Mouse (Mus musculus) mature B cell (primary cell): ENCODE measurements around the gene Dyrk3.

ENCODE experiments used
- in situ Hi-C: fragments of 300-500 bp; cut with MboI; formaldehyde crosslinking; loops from 2 replicates; pipeline ENCODE4 v1.14.3; 2019

The Dyrk3 gene

DNA sequence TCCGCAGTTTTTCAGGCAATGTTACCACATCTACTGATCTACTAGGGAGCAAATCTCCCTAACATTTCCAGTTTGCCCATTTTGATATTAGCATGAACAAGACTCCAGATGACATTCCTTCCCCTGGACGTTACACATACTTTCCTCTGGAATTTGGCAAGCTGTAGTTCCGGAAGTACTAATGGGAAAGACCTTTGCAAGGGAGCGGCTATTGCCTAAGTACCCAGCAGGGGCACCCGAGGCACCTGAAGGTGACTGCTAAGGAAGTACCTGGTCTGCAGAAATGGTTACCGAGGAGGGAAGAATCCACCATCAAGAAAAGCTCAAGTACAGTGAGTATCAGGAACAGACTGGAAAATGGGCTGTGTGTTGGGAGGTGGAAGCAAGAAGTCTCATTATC, 25.6 kb downstream of the Dyrk3 start:
- in situ Hi-C loops, result no loop called here

DNA sequence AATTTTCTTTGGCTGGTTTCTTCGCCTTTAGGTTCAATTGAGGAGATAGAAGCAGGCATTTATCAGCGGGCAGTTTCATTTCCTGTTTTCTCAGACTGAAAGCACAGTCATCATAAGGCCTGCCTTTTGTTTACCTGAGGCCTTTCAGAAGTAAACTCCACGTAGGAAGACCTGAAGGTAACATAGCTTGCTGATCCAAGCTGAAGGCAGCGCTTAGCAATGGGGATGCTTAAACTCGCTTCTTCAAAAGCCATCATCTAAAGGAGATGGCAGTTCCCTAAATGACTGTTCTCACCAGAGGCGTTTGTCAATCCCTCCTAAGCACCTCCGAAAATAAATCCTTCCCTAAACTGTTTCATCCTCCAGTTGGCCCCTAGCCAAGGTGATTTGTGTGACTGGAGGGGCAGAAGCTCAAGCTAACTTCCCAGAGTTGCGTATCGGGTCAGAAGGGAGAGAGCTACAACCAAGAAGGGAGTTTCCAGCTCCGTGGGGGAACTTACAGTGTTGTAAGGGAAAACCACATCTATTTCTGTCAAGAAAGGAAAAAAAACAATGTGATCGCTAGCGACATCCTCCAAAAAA, 27.5 kb downstream of the Dyrk3 start:
- in situ Hi-C loops, result no loop called here

DNA sequence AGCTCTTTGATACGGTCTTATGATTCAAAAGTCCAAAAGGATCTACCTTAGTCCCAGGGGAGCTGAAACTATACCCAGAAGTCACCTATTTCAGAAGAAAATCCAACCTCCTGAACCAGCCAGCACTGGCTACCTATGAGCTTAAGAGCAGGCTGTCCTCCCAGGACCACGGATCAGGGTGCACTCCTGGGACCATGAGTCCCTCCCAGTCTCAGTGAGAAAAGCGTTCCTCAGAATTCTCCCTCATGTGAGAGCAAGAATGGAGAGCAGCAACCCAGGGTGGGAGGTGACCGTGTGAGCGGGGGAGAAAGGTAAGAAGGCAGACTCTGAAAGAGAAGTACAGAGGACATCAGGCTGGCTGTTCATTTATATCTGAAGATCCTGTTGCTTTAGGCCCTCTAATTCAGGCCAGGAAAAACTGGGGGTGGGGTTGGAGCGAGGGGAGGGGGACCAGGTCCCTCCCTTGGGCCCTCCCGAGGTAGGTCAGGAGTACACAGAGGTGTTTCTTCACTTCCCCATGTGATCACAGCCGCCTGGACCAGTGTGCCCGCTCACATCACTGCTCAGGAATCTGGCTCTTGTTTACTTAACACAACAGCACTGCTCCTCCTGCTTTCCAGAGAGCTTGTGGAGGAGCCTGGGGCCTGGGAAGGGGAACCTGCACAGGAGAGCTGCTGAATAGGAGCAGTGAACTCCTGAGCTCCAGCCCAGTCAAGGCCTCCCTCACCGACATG, 30.4 kb downstream of the Dyrk3 start:
- in situ Hi-C loops, result no loop called here

DNA sequence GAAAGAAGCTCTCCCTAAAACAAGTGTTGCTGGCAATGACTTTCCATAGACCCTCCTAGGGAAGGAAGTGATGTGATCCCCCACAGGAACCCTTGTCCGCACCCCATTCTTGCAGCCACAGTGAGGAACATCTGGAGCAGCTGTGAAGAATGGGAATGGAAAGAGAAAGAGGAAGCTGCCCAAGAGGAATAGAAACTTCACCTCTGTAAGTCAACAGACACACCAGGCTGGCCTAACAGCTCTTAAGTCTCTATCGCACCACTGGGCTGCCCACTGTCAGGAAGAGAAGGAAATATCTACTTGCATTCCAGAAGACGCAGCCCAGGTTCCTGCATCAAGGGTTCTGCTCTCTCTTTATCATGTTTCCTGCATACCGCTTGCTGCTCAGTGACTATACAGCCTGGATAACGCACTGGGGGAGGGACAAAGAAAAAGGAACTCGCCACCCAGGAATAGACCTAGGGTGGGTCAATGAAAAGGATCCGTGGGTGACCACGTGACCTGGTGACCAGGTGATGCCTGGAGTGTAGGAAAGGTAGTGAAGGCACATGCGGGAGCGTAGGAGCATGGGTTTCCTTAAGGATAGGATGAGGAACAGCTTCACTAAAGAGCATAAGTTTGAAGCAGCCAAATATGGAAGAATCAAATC, 34.2 kb downstream of the Dyrk3 start:
- in situ Hi-C loops, result no loop called here

DNA sequence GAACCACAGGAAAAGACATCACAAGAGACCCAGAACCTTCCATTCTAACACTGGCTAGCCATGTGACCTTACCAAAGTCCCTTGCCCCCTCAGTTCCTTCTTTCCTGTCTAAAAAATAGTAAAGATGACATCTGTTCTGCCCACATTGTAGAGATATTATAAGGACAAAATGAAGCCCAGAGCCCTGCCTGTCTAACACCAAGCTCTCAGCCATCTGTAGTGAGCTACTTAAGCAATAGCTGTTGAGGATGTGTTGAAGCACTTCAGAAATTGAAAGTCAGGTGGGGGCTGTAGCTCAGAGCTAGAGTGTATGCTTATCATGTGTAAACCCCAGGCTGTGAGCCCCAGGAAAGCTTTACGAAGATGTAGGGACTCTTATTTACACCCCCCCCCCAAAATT, 37.3 kb downstream of the Dyrk3 start:
- in situ Hi-C loops, result no loop called here

DNA sequence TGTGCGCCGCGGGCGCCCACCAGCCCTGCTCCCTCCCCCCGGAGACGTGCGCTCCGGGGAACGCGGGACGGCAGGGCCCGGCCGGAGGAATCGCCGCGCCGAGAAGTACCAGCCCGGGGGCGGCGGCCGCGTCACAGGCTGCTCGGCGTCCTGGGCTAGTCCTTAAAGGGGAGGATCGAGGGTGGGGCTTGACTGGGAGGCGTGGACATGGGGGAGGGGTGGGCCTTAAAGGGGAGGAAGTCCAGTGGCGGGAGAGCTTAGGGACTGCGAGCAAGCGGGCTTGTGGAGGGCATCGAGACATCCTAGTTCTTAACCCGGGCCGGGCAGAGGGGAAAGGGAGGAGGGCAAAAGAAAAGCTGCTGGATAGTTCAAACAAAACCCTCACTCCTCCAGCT, 40.4 kb downstream of the Dyrk3 start, which contains the start of gene Mapkapk2:
Mapkapk2 (minus strand) TSS at position 127 of the 395 bp plus-strand sequence.
- in situ Hi-C loops, result no loop called here

DNA sequence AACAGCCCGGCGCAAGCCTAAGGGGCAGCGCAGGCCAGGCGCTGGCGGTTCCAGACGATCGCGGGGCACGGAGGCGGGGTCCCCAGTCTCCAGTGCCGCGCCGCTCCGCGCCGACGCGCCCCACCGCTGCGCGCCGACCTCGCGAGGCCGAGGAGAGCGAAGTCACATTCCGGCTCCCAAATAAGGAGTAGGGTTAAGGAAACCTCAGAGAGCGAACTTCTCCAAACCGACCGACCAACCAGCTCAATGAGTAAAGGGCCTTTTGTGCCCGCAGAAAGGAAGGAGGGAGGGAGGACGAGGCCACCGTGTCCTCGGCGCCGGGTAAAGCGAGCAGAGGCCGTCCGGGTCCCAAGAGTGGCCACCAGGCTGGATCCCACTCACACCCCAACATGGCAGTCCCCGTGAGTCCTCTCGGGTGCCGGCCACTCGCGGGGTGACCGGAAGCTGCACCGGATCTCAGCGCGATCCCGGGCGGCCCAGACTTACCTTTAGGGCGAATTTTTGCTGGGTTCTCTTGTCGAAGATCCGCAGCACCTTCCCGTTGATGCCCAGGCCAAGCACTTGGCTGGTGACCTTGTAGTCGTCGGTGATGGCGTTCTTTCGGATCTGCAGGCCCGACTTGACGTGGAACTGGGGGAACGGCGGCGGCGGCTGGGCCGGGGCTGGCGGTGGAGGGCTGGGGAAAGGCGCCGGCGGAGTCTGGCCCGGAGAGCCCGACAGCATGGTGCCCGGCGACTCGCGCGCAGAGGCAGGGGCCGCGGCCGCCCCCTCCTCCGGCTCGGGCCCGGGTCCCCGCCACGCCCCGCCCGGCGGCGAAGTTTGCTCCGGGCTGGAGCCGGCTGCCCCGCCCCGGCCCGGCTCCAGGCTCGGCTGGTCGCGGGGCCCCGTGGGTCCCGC, 41.1 kb downstream of the Dyrk3 start:
- in situ Hi-C loops, result no loop called here

DNA sequence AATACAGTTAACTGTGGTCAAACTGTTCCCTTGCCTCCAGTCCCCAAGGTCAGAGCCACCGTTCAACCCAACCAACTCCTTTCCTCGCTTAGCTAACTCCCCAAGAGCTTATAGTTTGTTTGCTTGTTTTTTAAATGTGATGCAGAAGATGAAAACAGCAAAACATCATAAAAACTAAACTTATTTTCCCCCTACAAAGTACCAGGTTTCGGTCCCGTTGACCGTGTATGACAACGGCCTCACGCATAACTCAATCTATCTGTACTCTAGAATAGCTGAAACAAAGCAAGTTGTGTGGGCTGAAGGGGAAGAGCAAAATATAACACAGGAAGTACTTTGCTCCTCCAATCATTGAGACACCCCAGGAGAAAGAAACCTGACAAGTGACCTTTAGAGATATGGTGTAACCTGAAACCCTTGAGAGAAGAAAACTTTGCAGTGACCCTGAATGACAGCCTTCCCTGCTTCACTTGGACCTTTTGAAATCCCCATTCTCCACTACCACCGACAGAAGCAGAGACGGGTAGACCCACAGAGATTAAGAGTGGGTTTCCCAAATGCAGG, 41.9 kb downstream of the Dyrk3 start:
- in situ Hi-C loops, result no loop called here

DNA sequence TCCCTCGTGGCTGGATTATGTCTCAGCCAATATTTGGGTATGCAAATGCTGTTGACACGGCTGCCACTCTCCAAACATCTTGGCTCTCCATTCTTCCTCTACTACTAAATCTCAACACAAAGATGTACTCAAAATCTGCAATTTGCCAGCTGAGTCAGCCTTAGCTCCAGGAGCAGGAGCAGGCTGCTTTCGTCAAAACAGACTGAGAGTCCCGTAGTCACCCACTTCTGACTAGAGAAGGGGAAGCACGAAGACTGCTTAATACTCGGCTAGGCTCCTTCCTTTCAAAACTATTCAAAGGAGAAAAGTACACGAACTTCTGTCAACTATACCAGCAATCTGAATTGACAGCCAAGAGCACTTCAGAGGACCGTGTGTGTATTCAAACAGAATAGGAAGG, 42.6 kb downstream of the Dyrk3 start:
- in situ Hi-C loops, result no loop called here

DNA sequence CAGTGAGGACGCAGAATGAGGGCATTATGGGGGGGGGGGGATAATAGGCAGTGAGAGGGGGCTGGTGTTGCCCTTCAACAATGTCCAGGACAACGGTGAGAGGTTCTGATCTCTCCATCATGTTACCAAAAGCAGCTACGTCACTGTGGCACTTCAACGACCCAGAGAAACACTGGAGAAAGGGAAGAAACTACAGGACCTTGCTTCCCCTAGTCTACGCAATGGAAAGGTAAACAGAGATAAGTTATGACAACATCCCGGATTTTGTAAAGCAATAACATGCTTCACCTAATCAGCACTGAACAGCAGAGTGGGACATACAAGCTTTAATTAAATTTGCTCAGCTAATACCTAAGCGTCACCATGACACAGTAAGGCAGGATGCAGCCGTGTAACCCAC, 44.3 kb downstream of the Dyrk3 start:
- in situ Hi-C loops, result no loop called here

DNA sequence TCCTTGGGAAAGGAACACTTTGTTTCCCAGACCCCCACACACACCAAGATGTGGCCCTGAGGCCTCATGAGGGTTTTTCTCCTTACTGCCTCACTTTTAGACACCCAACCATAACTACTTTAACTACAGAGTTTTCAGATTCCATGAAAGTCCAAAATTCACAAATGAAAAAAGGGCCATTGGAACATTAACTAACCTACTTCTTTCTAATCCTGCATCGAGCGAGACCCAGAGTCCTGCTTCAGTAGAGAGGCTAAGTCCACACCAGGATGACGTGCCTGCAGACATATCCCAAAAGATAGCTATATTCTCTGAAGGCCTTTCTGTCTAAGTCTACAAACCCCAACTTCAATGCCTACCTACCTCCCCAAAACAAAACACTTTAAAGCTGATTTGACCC, 45.3 kb downstream of the Dyrk3 start:
- in situ Hi-C loops, result no loop called here

DNA sequence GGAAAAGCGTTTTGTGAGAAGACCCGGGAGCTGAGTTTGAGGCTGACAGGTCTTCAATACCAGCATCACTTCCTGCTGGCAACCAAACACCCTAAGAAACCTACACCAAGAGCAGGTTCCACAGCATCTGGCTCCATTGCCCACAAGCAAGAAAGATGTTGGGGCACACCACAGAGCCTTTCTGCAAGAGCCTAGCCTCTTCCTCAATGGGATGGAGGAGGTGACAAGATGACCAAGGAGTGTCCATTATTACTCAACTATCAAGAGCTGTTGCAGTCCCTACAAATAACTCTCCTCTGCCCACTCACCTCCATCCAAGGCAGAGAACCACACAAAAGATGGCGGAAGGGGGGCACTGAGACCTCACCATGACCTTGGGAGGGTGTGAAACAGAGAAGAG, 46.0 kb downstream of the Dyrk3 start:
- in situ Hi-C loops, result no loop called here

DNA sequence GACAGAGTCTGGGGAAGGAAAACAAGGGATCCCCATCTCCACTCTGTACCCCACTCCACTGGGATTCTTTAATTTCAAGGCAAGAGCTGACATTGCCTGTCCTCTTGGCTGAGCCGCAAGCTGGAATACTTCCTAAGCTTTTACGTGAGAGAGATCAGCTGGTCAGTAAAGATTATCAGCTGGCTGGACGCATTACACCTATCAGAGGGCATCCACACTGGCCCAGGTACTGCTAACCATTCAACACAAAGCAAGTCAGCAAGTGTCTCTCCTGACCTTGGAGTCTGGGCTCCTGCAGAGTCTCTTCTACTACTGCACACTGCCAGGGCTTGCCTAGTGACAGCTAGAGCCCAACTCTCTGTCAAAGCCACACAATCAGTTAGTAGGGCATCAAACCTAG, 46.7 kb downstream of the Dyrk3 start:
- in situ Hi-C loops, result no loop called here

DNA sequence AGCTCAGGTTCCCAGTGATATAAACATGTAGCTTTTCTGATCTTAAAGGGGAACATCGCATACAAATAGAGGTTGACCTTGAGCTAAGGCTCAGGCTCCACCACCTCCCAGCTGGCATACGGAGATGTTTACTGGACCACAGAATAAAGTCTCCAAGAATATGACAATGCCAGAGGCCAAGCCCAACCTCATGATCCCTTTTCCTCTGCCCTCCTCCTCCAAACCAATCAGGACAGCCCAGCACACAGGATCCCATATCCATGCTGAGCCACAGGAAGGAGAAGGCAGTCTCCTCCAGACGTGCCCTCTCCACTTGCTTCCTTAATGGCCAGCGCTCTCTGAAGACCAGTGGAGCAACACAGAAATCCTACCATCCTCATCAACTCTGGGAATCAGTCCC, 47.3 kb downstream of the Dyrk3 start:
- in situ Hi-C loops, result no loop called here

DNA sequence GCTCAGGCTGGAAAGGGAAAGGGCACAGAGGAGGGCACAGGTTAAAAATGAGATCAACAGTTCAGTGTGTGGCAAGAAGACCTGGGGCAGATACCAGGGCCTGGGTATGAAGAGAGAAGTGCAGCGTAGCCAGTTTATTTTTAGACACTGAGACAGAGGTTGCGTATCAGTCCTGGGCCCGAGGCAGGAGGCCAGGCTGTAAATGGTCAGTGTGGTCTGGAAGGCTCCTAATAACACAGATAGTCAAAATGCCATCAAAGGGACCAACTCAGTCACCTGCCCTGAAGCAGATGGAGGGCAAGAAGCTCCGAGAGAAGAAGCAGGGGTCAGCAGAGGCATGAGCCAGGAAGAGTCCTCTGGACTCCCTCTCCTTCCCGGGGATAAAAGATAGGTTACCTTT, 47.9 kb downstream of the Dyrk3 start:
- in situ Hi-C loops, result no loop called here

DNA sequence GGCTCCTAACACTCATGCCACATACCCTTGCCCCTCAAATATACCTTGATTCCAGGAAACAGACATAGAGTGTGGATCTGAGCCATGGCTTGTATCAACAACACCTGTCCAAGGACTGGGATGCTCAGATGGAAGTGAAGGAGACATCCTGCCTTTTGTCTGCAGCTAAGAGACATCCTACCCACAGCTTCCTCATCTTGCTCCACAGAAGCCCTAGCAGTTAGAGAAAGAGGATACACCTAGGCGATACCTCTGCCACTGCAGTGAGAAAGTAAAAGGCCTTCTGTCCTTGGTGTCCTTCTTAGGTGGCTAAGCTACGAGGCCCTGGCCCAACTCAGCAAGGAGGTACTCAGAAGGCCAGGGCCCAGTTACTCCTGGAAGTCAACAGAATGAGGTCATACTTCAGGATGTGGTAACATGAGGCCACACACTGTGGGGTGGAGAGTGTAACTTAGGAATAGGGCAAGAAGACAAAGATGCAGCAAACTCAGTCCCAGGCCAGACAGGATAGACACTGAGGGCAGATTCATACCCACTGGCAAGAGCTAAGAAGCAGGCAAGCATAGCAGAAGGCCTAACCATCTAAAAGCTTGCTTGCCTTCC, 48.5 kb downstream of the Dyrk3 start:
- in situ Hi-C loops, result no loop called here

DNA sequence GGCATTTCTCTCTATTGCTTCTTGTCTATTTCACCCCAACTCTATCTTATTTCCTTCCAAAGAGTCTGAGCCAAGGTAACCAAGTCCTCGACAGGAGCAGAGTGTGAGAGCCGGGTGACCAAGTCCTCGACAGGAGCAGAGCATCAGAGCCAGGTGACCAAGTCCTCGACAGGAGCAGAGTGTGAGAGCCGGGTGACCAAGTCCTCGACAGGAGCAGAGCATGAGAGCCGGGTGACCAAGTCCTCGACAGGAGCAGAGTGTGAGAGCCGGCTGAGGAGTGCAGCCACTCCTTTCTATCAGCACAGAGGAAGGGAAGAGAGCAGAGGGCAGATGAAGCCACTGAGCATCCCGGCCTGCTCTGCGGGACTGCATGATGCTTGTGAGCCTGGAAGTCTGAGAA, 49.6 kb downstream of the Dyrk3 start:
- in situ Hi-C loops, result no loop called here

DNA sequence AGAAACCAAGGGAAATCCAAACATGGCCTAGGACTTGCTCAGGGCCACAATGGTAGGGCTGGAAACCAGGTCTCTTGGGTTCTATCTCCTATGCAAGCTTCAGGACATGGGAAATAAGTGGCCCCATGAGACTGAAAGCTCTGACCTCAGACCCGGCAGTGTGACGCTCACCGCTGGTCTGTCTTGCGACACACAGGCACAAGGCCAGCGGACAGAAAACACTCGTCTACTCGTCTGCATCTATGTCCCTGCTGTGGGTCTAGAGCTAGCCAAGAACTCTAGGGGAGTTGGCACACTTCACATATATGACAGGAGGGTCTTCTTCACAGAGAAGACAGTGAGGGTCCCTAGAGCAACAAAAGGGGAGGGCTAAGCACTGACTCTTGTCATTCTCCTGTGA, 51.2 kb downstream of the Dyrk3 start:
- in situ Hi-C loops, result no loop called here

DNA sequence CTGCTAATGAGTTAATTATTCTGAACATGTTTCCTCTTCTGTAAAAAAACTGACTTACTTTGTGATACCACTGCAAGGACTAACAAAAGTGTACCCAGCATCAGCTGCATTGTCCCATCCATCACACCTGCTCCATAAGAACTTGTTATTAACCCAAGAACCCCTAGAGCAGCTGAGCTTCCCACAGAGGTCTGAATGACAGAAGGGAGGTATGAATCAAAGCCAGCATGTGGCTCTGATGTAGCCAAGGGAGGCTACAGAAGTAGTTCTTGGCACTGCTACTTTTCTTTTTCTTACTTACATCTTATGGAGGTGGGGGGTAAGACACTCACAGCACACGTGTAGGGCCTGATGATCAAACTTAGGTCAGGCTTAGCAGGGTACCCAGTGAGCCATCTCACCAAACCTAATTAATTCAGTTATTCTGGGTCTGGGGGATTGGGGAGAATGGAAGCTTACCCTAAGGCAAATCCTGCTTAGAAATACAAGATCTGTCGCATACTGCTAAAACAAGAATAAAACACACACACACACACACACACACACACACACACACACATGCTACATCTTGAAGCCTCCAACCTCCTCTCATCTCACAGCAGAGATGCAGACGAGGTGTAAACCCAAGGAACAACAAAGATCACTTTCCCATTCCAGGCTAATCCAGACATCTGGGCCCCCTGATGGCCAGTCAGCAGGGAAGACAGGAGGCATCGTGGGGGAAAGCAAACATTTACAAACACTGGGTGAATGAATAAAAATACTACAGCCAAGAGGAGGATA, 52.0 kb downstream of the Dyrk3 start:
- in situ Hi-C loops, result no loop called here

DNA sequence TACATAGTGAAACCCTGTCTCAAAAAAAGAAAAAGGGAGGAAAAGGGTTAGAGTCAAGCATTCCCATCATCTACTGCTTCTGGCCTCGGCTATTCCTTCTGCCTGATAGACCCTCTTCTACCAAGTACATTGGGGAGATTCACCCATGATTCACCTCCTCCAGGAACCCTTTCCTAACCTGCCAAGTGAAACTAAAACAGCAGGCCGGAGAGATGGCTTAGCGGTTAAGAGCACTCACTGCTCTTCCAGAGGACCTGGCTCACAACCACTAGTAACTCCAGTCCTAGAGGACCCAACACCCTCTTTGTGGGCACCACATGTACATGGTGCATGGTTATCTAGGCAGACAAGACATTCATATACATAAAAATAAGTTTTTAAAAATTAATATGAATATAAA, 52.9 kb downstream of the Dyrk3 start:
- in situ Hi-C loops, result no loop called here

DNA sequence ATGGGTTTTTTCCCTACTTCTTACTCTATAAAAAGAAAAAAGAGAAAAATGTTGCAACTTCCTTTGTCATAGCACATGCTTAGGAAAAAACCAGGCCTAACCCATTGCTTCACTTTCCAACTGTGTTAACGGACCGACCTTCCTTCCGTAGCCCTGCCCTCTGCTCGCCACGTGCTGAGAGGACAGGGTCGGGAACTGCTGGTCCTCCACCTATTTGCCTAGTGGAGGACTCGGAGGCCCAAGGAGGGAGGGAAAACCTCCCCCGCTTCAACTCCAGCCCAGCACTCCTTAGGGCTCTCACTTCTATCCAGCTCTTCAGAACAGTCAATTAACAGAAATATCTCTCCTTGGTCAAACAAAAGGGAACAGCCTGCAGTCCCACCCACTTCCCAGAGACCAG, 53.9 kb downstream of the Dyrk3 start:
- in situ Hi-C loops, result no loop called here
